Mouse (Mus musculus) right cerebral cortex, postnatal 14 days (tissue): Measurements from ENCODE around the gene Tas1r1.

Source experiments
- DNase-seq: peaks from one replicate; pipeline ENCODE4 v3.0.0; 2022

Tas1r1 gene

GRCm38 (mm10) chr4:152038225-152038984, at the start of gene Tas1r1:
Gene Tas1r1, minus strand, starts transcription at chr4:152038568.
- DNase-seq, result no peak

GRCm38 (mm10) chr4:152088133-152088532, 49.8 kb upstream of the Tas1r1 start:
- peak; percentile 70 for DNase-seq

GRCm38 (mm10) chr4:152087211-152088081, 49.1 kb upstream of the Tas1r1 start:
- DNase-seq, result no peak

GRCm38 (mm10) chr4:152086505-152087210, 48.3 kb upstream of the Tas1r1 start:
- peak; percentile 61 for DNase-seq

- no peak for DNase-seq
Measured at GRCm38 (mm10) chr4:152084616-152085015, 46.2 kb upstream of the Tas1r1 start.

GRCm38 (mm10) chr4:152083611-152084220, 45.3 kb upstream of the Tas1r1 start:
- DNase-seq, result no peak

- DNase-seq, result no peak
Measured at GRCm38 (mm10) chr4:152079931-152080330, 41.6 kb upstream of the Tas1r1 start.

GRCm38 (mm10) chr4:152079261-152079660, 40.9 kb upstream of the Tas1r1 start:
- DNase-seq, result no peak

GRCm38 (mm10) chr4:152078105-152078530, 39.8 kb upstream of the Tas1r1 start:
- DNase-seq, result peak; percentile 44

GRCm38 (mm10) chr4:152077191-152077590, 38.8 kb upstream of the Tas1r1 start:
- DNase-seq, result no peak

- DNase-seq, result no peak
Measured at GRCm38 (mm10) chr4:152074548-152074947, 36.2 kb upstream of the Tas1r1 start.

GRCm38 (mm10) chr4:152073715-152074114, 35.3 kb upstream of the Tas1r1 start:
- no peak for DNase-seq

- no peak for DNase-seq
Measured at GRCm38 (mm10) chr4:152072655-152073054, 34.3 kb upstream of the Tas1r1 start.

- DNase-seq, result no peak
Measured at GRCm38 (mm10) chr4:152072121-152072601, 33.8 kb upstream of the Tas1r1 start, which contains the start of gene Plekhg5. Gene Plekhg5, plus strand, starts transcription at chr4:152072498.

GRCm38 (mm10) chr4:152070494-152071396, 32.4 kb upstream of the Tas1r1 start:
- no peak for DNase-seq

- DNase-seq, result no peak
Measured at GRCm38 (mm10) chr4:152069245-152069644, 30.9 kb upstream of the Tas1r1 start.

- DNase-seq, result no peak
Measured at GRCm38 (mm10) chr4:152068166-152068724, 29.9 kb upstream of the Tas1r1 start.

GRCm38 (mm10) chr4:152067280-152067679, 28.9 kb upstream of the Tas1r1 start:
- no peak for DNase-seq

- no peak for DNase-seq
Measured at GRCm38 (mm10) chr4:152062390-152063110, 24.2 kb upstream of the Tas1r1 start.

- DNase-seq, result no peak
Measured at GRCm38 (mm10) chr4:152044609-152045008, 6.2 kb upstream of the Tas1r1 start.
